Mouse (Mus musculus) layer of hippocampus, adult 2 months (tissue): ENCODE measurements at regions not wholly inside any gene's neighbourhood (a gene's known extent, or its start where the extent isn't known, plus 50 kb on each side); places are given as distances from the start of the nearest gene placed in this dataset.

Source experiments
- DNase-seq, 2 experiments: peaks; one replicate each; pipeline ENCODE4 v3.0.0; 2022; ENCODE audit warnings: low spot score in 2 of 2
- H3K27ac ChIP-seq: fragments of 200-600 bp; 2 replicates; pipeline ENCODE4 v1.8.1; 2022
- H3K4me3 ChIP-seq: fragments of 200-600 bp; 2 replicates; pipeline ENCODE4 v1.8.1; 2022; ENCODE audit warnings: mild to moderate bottlenecking
- CTCF ChIP-seq: fragments of 200-600 bp; conservative IDR thresholded peaks from 2 replicates; pipeline ENCODE4 v1.8.1; 2022; ENCODE audit warnings: antibody characterized with exemption, mild to moderate bottlenecking, moderate library complexity

DNA sequence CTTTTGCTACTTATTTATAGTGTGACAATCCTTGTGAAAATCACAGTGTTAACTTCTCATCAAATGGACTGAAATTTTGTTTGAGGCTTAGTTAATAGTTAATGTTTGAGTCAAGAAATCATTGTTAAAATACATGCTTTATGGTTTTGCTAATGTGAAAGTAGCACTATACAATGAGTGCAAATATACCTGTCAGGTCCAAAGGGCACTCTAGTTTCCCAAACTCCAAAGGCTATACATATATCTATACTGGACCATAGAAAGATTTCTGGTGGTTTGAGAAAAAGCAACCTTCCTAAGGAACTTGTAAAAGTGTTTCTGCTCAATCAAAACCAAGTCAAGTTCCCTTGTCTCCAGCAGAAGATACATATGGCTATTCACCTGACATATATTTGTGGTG is 258.3 kb upstream of the Dsel start:
- H3K27ac ChIP-seq = no peak overlapping the region
- H3K4me3 ChIP-seq = no peak overlapping the region
- TF ChIP-seq CTCF = no peak
- no peak for DNase-seq

DNA sequence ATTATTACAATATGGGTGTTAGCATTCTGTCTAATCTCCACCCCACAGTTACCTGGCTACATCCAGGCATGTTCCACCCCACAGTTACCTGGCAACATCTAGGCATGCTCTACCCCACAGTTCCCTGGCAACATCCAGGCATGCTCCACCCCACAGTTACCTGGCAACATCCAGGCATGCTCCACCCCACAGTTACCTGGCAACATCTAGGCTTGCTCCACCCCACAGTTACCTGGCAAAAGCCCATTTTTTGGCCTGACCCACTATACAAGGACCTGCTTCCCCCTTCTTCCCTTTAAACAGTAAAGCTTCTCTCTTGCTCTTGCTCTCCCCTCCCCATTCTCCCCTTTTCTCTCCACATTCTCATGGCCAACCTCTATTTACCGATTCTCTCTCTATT is 238.7 kb upstream of the Dsel start:
- H3K27ac ChIP-seq = no peak overlapping the region
- H3K4me3 ChIP-seq = no peak overlapping the region
- peak; percentile 3 to 10 for DNase-seq
- TF ChIP-seq CTCF = no peak

DNA sequence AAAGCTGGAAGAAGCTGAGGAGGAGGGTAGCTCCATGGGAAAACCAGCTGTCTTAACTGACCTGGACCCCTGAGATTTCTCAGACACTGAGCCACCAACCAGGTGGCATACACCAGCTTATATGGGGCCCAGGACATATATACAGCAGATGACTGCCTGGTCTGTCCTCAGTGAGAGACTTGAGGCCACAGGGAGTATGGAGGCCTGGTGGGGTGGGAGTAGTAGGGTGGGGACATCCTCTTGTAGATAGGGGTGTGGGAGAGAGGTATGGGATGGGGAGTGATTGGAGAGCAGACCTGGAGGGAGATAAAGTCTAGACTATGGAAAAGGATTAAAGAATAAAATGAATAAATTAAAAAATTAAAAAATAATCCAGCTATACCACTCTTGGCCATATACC is 195.2 kb upstream of the Dsel start:
- Histone ChIP-seq H3K27ac (no peak overlapping the region), H3K4me3 (no peak overlapping the region)
- no peak for TF ChIP-seq CTCF
- DNase-seq = no peak

GRCm38 (mm10) chr1:112053926-112054325 is 189.2 kb upstream of the Dsel start:
- Histone ChIP-seq H3K4me3 (no peak overlapping the region), H3K27ac (no peak overlapping the region)
- DNase-seq = no peak
- TF ChIP-seq CTCF = no peak

DNA sequence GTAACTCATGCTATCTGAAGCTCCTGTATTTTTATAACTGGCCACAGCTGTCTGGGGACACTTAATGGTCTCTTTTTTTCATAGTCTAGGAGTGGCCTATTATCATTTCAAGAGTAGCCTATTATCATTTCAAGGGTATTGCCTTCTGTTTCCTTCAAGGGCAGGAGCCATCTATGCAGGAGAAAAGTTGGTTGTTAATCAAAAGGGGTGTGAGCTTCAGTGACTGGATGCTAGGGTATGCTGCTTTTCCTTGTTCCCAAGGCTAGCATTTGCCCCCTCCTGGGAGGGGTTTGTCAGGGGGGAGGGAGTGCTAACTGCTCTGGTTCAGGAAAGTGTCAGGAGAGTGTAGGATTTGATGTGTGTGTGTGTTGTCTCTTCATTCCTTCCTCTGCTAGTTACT is 178.3 kb upstream of the Dsel start:
- Histone ChIP-seq H3K4me3 (no peak overlapping the region), H3K27ac (no peak overlapping the region)
- TF ChIP-seq CTCF = no peak
- no peak for DNase-seq

DNA sequence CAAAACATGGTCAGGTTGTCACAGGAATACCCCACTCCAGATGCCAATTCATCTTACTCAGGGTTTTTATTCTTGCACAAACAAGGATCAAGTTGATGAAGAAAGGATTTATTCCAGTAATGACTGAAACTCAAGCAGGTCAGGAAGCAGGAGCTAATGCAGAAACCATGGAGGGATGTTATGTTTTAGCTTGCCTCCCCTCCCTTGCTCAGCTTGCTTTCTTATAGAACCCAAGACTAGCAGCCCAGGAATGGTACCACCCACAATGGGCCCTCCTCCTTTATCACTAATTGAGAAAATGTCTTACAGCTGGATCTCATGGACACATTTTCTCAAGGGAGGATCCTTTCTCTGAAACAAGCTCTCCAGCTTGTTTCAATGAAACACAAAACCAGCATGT is 175.2 kb upstream of the Dsel start:
- no peak overlapping the region for H3K27ac ChIP-seq
- DNase-seq = no peak
- TF ChIP-seq CTCF = no peak
- no peak overlapping the region for H3K4me3 ChIP-seq

DNA sequence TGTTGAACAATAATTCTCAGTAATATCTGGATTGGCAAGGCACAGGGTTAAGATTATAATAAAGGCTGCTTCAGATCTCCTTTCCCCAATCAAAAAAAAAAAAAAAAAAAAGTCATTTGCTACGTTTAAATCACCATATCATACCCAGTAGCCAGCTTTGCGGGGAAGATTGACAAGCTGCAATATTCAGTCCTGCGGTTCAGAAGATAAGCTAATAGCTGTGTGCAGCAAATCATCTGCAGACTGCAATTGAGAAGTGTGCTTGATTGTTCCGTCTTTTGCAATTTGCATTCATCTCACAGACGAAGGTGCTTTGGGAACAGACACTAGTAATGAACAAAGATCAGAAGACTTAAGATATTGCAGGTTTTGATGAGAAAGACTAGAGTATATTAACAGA is 163.8 kb upstream of the Dsel start:
- Histone ChIP-seq H3K27ac (no peak overlapping the region), H3K4me3 (no peak overlapping the region)
- TF ChIP-seq CTCF = no peak
- no peak for DNase-seq
